Mouse (Mus musculus) erythroblast, embryonic 14.5 days (primary cell): ENCODE measurements around the gene Slc29a1.

Source experiments
- GATA1 ChIP-seq: IDR thresholded peaks from 2 replicates; pipeline ENCODE4 v1.6.1; 2012; ENCODE audit warnings: low read length, inconsistent platforms, mixed read lengths
- TAL1 ChIP-seq: IDR thresholded peaks from 3 replicates; pipeline ENCODE4 v1.6.1; 2012; ENCODE audit warnings: low read length, inconsistent platforms, mixed read lengths

GRCm38 (mm10) chr17:45575123-45575897, 24.1 kb downstream of the Slc29a1 start:
- TF ChIP-seq TAL1 (no peak), GATA1 (no peak)
